Mouse (Mus musculus): ENCODE data around the gene Mlst8. TPM values are rescaled to one million over a fixed set of nuclear protein-coding genes. Genes with fewer than 3 reads are reported as not detected.

The Mlst8 gene
- polyA plus RNA-seq, 1 experiment from 2014 or later: 20.9 TPM

DNA sequence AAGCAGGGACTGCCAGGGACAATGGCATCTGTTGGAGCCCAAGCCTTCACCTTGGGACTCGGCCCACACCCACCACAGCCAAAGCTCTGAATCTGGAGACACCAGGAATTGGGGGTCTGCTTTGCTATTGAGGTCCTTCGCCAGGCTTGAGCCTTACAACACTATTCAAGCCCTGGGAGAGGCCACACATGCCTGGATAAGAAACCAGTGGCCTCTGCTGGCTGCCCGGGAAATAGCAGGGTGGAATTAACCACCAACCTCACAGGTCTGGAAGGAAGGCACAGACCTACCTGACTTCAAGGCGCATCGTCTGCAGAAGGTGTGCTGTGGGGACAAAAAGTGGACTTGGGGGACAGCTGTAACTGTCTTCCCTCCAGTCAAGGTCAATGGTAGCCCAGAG lies 34.7 kb upstream of the Mlst8 start:
- H3K4me2 ChIP-seq: no peak overlapping the region
- H3K36me3 ChIP-seq (ENCODE audit: control insufficient read depth, insufficient read depth, low read length): peaks cover 46% of the 10 kb centered on the region
- H3K27ac ChIP-seq (ENCODE audit: low read depth, low read length): no peak overlapping the region
- ATAC-seq (replicated peaks; ENCODE audit: insufficient number of reproducible peaks, low FRiP score, low TSS enrichment): 0 out of 2 replicates have a peak, but pooled peaks have one; percentile 12
- H3K4me3 ChIP-seq (ENCODE audit: low read depth, low read length): no peak overlapping the region
- H3K9ac ChIP-seq (ENCODE audit: low read depth, low read length): no peak overlapping the region
- WGBS (ENCODE audit: insufficient replicate concordance): 59% methylated on average over 5 of the region's 5 CpGs
- H3K9me3 ChIP-seq (replicated peaks; ENCODE audit: control insufficient read depth, low read length): no peaks in the 10 kb centered on the region
- H3K27me3 ChIP-seq (ENCODE audit: control insufficient read depth, insufficient read depth, low read length): no peaks in the 10 kb centered on the region
- no peaks in the 10 kb centered on the region for H3K4me1 ChIP-seq (ENCODE audit: control insufficient read depth, insufficient read depth, low read length)

DNA sequence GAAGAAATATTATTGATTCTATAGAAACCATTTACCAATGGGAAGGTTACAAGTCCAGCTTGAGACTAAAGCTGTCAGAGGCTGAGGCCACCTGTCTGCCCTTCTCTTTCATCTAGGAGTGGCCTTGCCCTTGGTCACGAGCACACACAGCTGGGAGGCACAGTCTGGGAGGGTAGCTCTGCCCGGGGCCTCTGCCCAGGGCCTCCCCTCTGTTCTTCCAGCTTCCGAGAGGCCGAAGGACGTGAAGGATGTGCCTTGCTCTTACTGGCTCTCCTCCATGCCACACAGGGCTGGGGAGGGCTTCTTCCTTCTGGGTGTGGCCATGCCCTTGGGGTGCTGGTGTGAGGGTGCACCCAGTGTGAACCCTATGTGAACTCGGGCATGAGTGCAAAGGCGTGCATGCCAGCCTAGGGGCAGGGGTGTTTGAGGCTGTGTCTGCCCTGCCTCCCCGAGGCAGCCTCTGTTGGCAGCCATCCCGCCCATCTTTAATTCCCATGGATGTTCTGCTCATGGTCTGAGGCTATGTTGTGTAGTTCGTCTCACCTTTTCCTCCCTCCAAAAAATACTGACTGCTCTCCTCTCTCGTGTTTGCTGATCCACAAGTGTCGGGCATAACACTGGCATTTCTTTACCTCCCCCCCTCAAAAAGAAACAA lies 29.1 kb upstream of the Mlst8 start:
- H3K27ac ChIP-seq (ENCODE audit: low read depth, low read length): no peak overlapping the region
- H3K9me3 ChIP-seq (replicated peaks; ENCODE audit: control insufficient read depth, low read length): no peaks in the 10 kb centered on the region
- H3K27me3 ChIP-seq (ENCODE audit: control insufficient read depth, insufficient read depth, low read length): peaks cover 14% of the 10 kb centered on the region
- peaks cover 29% of the 10 kb centered on the region for H3K36me3 ChIP-seq (ENCODE audit: control insufficient read depth, insufficient read depth, low read length)
- WGBS (ENCODE audit: insufficient replicate concordance): 83% methylated on average over 12 of the region's 12 CpGs
- H3K4me3 ChIP-seq (ENCODE audit: low read depth, low read length): no peak overlapping the region
- no peak for ATAC-seq (replicated peaks; ENCODE audit: insufficient number of reproducible peaks, low FRiP score, low TSS enrichment)
- peaks cover 11% of the 10 kb centered on the region for H3K4me1 ChIP-seq (ENCODE audit: control insufficient read depth, insufficient read depth, low read length)
- no peak overlapping the region for H3K4me2 ChIP-seq
- no peak overlapping the region for H3K9ac ChIP-seq (ENCODE audit: low read depth, low read length)

- ATAC-seq (replicated peaks; ENCODE audit: insufficient number of reproducible peaks, low FRiP score, low TSS enrichment): no peak
- no peak overlapping the region for H3K9ac ChIP-seq (ENCODE audit: low read depth, low read length)
- H3K4me1 ChIP-seq (ENCODE audit: control insufficient read depth, insufficient read depth, low read length): peaks cover 11% of the 10 kb centered on the region
- H3K9me3 ChIP-seq (replicated peaks; ENCODE audit: control insufficient read depth, low read length): no peaks in the 10 kb centered on the region
- peaks cover 29% of the 10 kb centered on the region for H3K36me3 ChIP-seq (ENCODE audit: control insufficient read depth, insufficient read depth, low read length)
- no peak overlapping the region for H3K4me3 ChIP-seq (ENCODE audit: low read depth, low read length)
- H3K27ac ChIP-seq (ENCODE audit: low read depth, low read length): no peak overlapping the region
- peak overlapping the region; percentile 70; the same call in 1 of the 2 replicates for H3K4me2 ChIP-seq
- 44% methylated on average over 19 of the region's 19 CpGs for WGBS (ENCODE audit: insufficient replicate concordance)
- H3K27me3 ChIP-seq (ENCODE audit: control insufficient read depth, insufficient read depth, low read length): peaks cover 14% of the 10 kb centered on the region
These were observed 28.3 kb upstream of the Mlst8 start for GRCm38 (mm10) chr17:24507129-24507664.

GRCm38 (mm10) chr17:24506332-24507070 lies 27.6 kb upstream of the Mlst8 start:
- 16% methylated on average over 36 of the region's 36 CpGs for WGBS (ENCODE audit: insufficient replicate concordance)
- Histone ChIP-seq H3K4me3 (ENCODE audit: low read depth, low read length) (peak overlapping the region; percentile 29), H3K27ac (ENCODE audit: low read depth, low read length) (no peak overlapping the region), H3K36me3 (ENCODE audit: control insufficient read depth, insufficient read depth, low read length) (peaks cover 25% of the 10 kb centered on the region), H3K4me1 (ENCODE audit: control insufficient read depth, insufficient read depth, low read length) (peaks cover 11% of the 10 kb centered on the region), H3K9me3 (replicated peaks; ENCODE audit: control insufficient read depth, low read length) (no peaks in the 10 kb centered on the region), H3K4me2 (peak overlapping the region; percentile 70), H3K9ac (ENCODE audit: low read depth, low read length) (peak overlapping the region; percentile 50; the same call in 1 of the 2 replicates), H3K27me3 (ENCODE audit: control insufficient read depth, insufficient read depth, low read length) (peaks cover 14% of the 10 kb centered on the region)
- ATAC-seq (replicated peaks; ENCODE audit: insufficient number of reproducible peaks, low FRiP score, low TSS enrichment): no peak

- Histone ChIP-seq H3K27me3 (ENCODE audit: control insufficient read depth, insufficient read depth, low read length) (peaks cover 14% of the 10 kb centered on the region), H3K4me1 (ENCODE audit: control insufficient read depth, insufficient read depth, low read length) (peaks cover 11% of the 10 kb centered on the region), H3K9ac (ENCODE audit: low read depth, low read length) (no peak overlapping the region), H3K36me3 (ENCODE audit: control insufficient read depth, insufficient read depth, low read length) (peaks cover 16% of the 10 kb centered on the region), H3K4me3 (ENCODE audit: low read depth, low read length) (no peak overlapping the region), H3K4me2 (no peak overlapping the region), H3K9me3 (replicated peaks; ENCODE audit: control insufficient read depth, low read length) (no peaks in the 10 kb centered on the region), H3K27ac (ENCODE audit: low read depth, low read length) (no peak overlapping the region)
- 86% methylated on average over 30 of the region's 30 CpGs for WGBS (ENCODE audit: insufficient replicate concordance)
- no peak for ATAC-seq (replicated peaks; ENCODE audit: insufficient number of reproducible peaks, low FRiP score, low TSS enrichment)
These were observed 26.5 kb upstream of the Mlst8 start for GRCm38 (mm10) chr17:24505286-24505955.

DNA sequence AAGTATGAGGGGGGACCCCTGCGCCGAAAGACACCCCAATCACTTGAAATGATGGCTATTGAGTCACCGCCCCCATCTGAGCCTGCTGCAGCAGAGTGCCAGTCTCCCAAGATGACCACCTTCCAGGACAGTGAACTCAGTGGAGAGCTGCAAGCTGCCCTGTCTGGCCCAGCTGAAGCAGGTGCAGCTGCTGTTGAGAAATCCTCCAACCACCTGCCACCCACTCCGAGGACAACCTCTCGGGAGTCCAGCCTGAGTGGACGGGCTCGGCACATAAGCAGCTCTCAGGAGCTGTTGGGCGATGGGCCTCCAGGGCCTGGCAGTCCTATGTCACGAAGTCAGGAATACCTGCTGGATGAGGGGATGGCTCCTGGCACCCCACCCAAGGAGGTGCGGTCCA lies 25.2 kb upstream of the Mlst8 start:
- no peak overlapping the region for H3K4me2 ChIP-seq
- H3K9me3 ChIP-seq (replicated peaks; ENCODE audit: control insufficient read depth, low read length): no peaks in the 10 kb centered on the region
- WGBS (ENCODE audit: insufficient replicate concordance): 86% methylated on average over 10 of the region's 10 CpGs
- peaks cover 14% of the 10 kb centered on the region for H3K27me3 ChIP-seq (ENCODE audit: control insufficient read depth, insufficient read depth, low read length)
- no peak overlapping the region for H3K9ac ChIP-seq (ENCODE audit: low read depth, low read length)
- H3K4me3 ChIP-seq (ENCODE audit: low read depth, low read length): no peak overlapping the region
- no peak overlapping the region for H3K27ac ChIP-seq (ENCODE audit: low read depth, low read length)
- H3K36me3 ChIP-seq (ENCODE audit: control insufficient read depth, insufficient read depth, low read length): peaks cover 6% of the 10 kb centered on the region
- ATAC-seq (replicated peaks; ENCODE audit: insufficient number of reproducible peaks, low FRiP score, low TSS enrichment): no peak
- H3K4me1 ChIP-seq (ENCODE audit: control insufficient read depth, insufficient read depth, low read length): peaks cover 11% of the 10 kb centered on the region

DNA sequence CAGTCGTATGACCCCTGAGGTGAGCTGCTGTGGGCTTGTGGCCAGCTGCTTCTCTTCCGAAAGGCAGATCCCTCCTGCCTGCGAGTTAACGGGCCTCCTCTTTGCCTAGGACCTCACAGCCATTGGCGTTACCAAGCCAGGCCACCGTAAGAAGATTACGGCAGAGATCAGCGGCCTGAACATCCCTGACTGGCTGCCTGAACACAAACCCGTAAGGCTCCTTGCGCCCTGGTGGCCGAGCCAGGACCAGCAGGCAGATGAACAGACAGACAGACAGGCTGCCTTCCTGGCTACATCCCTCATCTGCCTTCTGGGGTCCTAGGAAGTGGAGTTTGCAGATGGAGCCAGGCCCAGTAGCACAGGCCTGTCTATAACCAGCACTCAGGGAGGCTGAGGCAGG lies 23.3 kb upstream of the Mlst8 start:
- Histone ChIP-seq H3K27me3 (ENCODE audit: control insufficient read depth, insufficient read depth, low read length) (peaks cover 12% of the 10 kb centered on the region), H3K4me1 (ENCODE audit: control insufficient read depth, insufficient read depth, low read length) (peaks cover 9% of the 10 kb centered on the region), H3K9me3 (replicated peaks; ENCODE audit: control insufficient read depth, low read length) (no peaks in the 10 kb centered on the region), H3K27ac (ENCODE audit: low read depth, low read length) (no peak overlapping the region), H3K36me3 (ENCODE audit: control insufficient read depth, insufficient read depth, low read length) (no peaks in the 10 kb centered on the region), H3K4me2 (no peak overlapping the region), H3K9ac (ENCODE audit: low read depth, low read length) (no peak overlapping the region), H3K4me3 (ENCODE audit: low read depth, low read length) (no peak overlapping the region)
- no peak for ATAC-seq (replicated peaks; ENCODE audit: insufficient number of reproducible peaks, low FRiP score, low TSS enrichment)
- 33% methylated on average over 11 of the region's 11 CpGs for WGBS (ENCODE audit: insufficient replicate concordance)

- H3K36me3 ChIP-seq (ENCODE audit: control insufficient read depth, insufficient read depth, low read length): no peaks in the 10 kb centered on the region
- H3K9ac ChIP-seq (ENCODE audit: low read depth, low read length): no peak overlapping the region
- WGBS (ENCODE audit: insufficient replicate concordance): 78% methylated on average over 1 of the region's 1 CpGs
- H3K27ac ChIP-seq (ENCODE audit: low read depth, low read length): no peak overlapping the region
- H3K4me3 ChIP-seq (ENCODE audit: low read depth, low read length): no peak overlapping the region
- no peaks in the 10 kb centered on the region for H3K9me3 ChIP-seq (replicated peaks; ENCODE audit: control insufficient read depth, low read length)
- H3K4me1 ChIP-seq (ENCODE audit: control insufficient read depth, insufficient read depth, low read length): no peaks in the 10 kb centered on the region
- peaks cover 3% of the 10 kb centered on the region for H3K27me3 ChIP-seq (ENCODE audit: control insufficient read depth, insufficient read depth, low read length)
- no peak for ATAC-seq (replicated peaks; ENCODE audit: insufficient number of reproducible peaks, low FRiP score, low TSS enrichment)
- no peak overlapping the region for H3K4me2 ChIP-seq
These were observed 17.1 kb upstream of the Mlst8 start for GRCm38 (mm10) chr17:24496026-24496425.
